Mouse (Mus musculus): ENCODE measurements around the gene Pkp4.

DNA sequence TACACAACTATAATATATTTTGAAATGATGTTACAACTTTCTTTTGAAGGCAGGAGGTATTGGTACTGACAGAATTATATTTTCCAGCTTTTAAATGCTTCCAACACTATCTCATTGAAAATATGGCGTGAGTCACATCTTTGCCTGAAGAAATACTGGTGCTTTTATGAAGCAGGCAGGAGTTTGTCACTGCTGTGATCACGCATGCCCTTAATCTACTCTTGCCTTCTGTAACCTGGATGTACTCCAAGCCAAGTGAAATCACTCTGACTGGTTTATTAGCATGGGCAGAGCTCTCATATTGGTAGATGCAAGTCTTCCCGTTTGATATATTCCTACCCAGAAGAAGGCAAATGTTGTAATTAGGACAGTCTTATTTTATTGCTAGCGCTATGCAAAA lies 65.7 kb downstream of the Pkp4 start:
- TF ChIP-seq CTCF (IDR thresholded peaks at IDR 0.05; ENCODE audit: extremely low read depth, insufficient read depth, insufficient read length, insufficient replicate concordance): no peak
- TF ChIP-seq POLR2A (IDR thresholded peaks at IDR 0.05; ENCODE audit: low read depth, low read length): no peak

All from spleen, adult 2 months (tissue).